Mouse (Mus musculus) liver, postnatal 0 days (tissue): ENCODE measurements around the gene Spag6l. TPM values are rescaled to one million over a fixed set of nuclear protein-coding genes. Genes with fewer than 3 reads are reported as not detected.

Experiments
- ATAC-seq: fragments of 200-750 bp; cut with Nextera tagmentation; 2 replicates; pipeline ENCODE4 v1.8.0; 2017; ENCODE audit warnings: mild to moderate bottlenecking, moderate library complexity
- DNase-seq: peaks from one replicate; pipeline ENCODE4 v3.0.0-alpha.2; 2016
- H3K27ac ChIP-seq: fragments of 300-500 bp; sonication (generic); 2 replicates; pipeline ENCODE4 v1.5.1; 2014; ENCODE audit warnings: antibody characterized with exemption, moderate library complexity, mild to moderate bottlenecking, low read depth
- H3K27me3 ChIP-seq: fragments of 300-500 bp; sonication (generic); 2 replicates; pipeline ENCODE4 v1.6.1; 2014; ENCODE audit warnings: low read length, control low read depth, mixed read lengths; ENCODE audit not compliant: insufficient read depth
- H3K36me3 ChIP-seq: fragments of 300-500 bp; sonication (generic); replicated peaks from 2 replicates; pipeline ENCODE4 v1.6.1; 2014; ENCODE audit warnings: mild to moderate bottlenecking, control low read depth, low read length, moderate library complexity, mixed read lengths; ENCODE audit not compliant: insufficient read depth
- H3K4me1 ChIP-seq: fragments of 300-500 bp; sonication (generic); 2 replicates; pipeline ENCODE4 v1.6.1; 2014; ENCODE audit warnings: antibody characterized with exemption, mild to moderate bottlenecking, control low read depth; ENCODE audit not compliant: insufficient read depth
- H3K4me2 ChIP-seq: fragments of 300-500 bp; sonication (generic); 2 replicates; pipeline ENCODE4 v1.6.1; 2014; ENCODE audit warnings: low read depth, mild to moderate bottlenecking, low read length, moderate library complexity, mixed read lengths
- H3K4me3 ChIP-seq: fragments of 300-500 bp; sonication (generic); 2 replicates; pipeline ENCODE4 v1.5.1; 2014; ENCODE audit warnings: low read depth, low read length
- H3K9ac ChIP-seq: fragments of 300-500 bp; sonication (generic); replicated peaks from 2 replicates; pipeline ENCODE4 v1.6.1; 2014; ENCODE audit warnings: mild to moderate bottlenecking, moderate library complexity
- H3K9me3 ChIP-seq: fragments of 300-500 bp; sonication (generic); 2 replicates; pipeline ENCODE4 v1.6.1; 2016; ENCODE audit warnings: mild to moderate bottlenecking, control low read depth, low read length, mixed read lengths
- CTCF ChIP-seq: sonication (generic); IDR thresholded peaks from 2 replicates; pipeline ENCODE4 v1.5.1; 2016; ENCODE audit warnings: antibody characterized with exemption, low read depth
- EP300 ChIP-seq: IDR thresholded peaks from 2 replicates; pipeline ENCODE4 v1.6.1; 2016; ENCODE audit warnings: antibody characterized with exemption, low read depth, mild to moderate bottlenecking
- WGBS: fragments of 180-500 bp; shearing (Covaris S2); extraction: QIAGEN DNeasy Blood & Tissue Kit; methylation state at CpG from one replicate; pipeline ENCODE4 v1.1.7; 2014; ENCODE audit not compliant: insufficient replicate concordance; 5-methylcytosine and 5-hydroxymethylcytosine counted together
- polyA plus RNA-seq: library from polyadenylated mRNA; unstranded; fragments of >200 nt; fragmentation: Nextera tagmentation; extraction: Ambion mirVana; gene quantifications from 2 replicates; pipeline ENCODE4 v1.2.1, GENCODE M21; 2015

The Spag6l gene
- 0.05 and 0.15 TPM in 2 replicates for polyA plus RNA-seq

- ATAC-seq: peak; percentile 82
- 7% methylated on average over 33 of the region's 33 CpGs for WGBS
- H3K27me3 ChIP-seq: no peaks in the 10 kb centered on the region
- H3K9me3 ChIP-seq: no peaks in the 10 kb centered on the region
- DNase-seq: peak; percentile 69
- peaks cover 7% of the 10 kb centered on the region for H3K4me1 ChIP-seq
- H3K4me3 ChIP-seq: peak within 1 kb of the TSS; percentile 50
- H3K27ac ChIP-seq: no peak within 1 kb of the TSS
- H3K4me2 ChIP-seq: peak within 1 kb of the TSS; percentile 90
- H3K36me3 ChIP-seq: no peaks in the 10 kb centered on the region
- H3K9ac ChIP-seq: peak within 1 kb of the TSS; percentile 48
- TF ChIP-seq CTCF: peak; percentile 45
- no peak for TF ChIP-seq EP300
Observed at GRCm38 (mm10) chr16:16828757-16829615, at the start of gene Spag6l. Gene Spag6l (minus strand): TSS chr16:16829456.

- Histone ChIP-seq H3K4me1 (no peaks in the 10 kb centered on the region), H3K27ac (no peak overlapping the region), H3K9ac (no peak overlapping the region), H3K4me3 (no peak overlapping the region), H3K4me2 (no peak overlapping the region), H3K9me3 (no peaks in the 10 kb centered on the region), H3K27me3 (no peaks in the 10 kb centered on the region), H3K36me3 (peaks cover 70% of the 10 kb centered on the region)
- no peak for DNase-seq
- ATAC-seq: no peak
- WGBS: 79% methylated on average over 5 of the region's 5 CpGs
- no peak for TF ChIP-seq CTCF
Observed at GRCm38 (mm10) chr16:16879025-16879424, 49.8 kb upstream of the Spag6l start.

- peak; percentile 98 for ATAC-seq
- Histone ChIP-seq H3K4me3 (peak within 1 kb of the TSS; percentile 88), H3K9ac (peak within 1 kb of the TSS; percentile 95), H3K4me2 (peak within 1 kb of the TSS; percentile 90), H3K9me3 (no peaks in the 10 kb centered on the region), H3K27ac (peak within 1 kb of the TSS; percentile 98), H3K36me3 (peaks cover 3% of the 10 kb centered on the region; the same call in 1 of the 2 replicates), H3K4me1 (peaks cover 17% of the 10 kb centered on the region), H3K27me3 (no peaks in the 10 kb centered on the region)
- WGBS: under 1% methylated on average over 48 of the region's 49 CpGs
- TF ChIP-seq EP300 (no peak; the same call in 1 of the 2 replicates), CTCF (peak; percentile 39)
- peak; percentile 93 for DNase-seq
Observed at GRCm38 (mm10) chr16:16870617-16871331, 41.5 kb upstream of the Spag6l start, which contains the start of the genes Top3b and Vpreb1. Gene Top3b (plus strand): TSS chr16:16870736. Gene Vpreb1 (minus strand): TSS chr16:16870843.

GRCm38 (mm10) chr16:16870241-16870616 lies 41.0 kb upstream of the Spag6l start:
- H3K4me2 ChIP-seq: peak overlapping the region; percentile 90
- TF ChIP-seq EP300: no peak
- no peak for TF ChIP-seq CTCF
- H3K9ac ChIP-seq: peak overlapping the region; percentile 95; the same call in 1 of the 2 replicates
- H3K4me3 ChIP-seq: peak overlapping the region; percentile 88
- no peak for ATAC-seq
- 31% methylated on average over 7 of the region's 7 CpGs for whole genome bisulfite sequencing
- peaks cover 2% of the 10 kb centered on the region; the same call in 1 of the 2 replicates for H3K36me3 ChIP-seq
- peak overlapping the region; percentile 20; the same call in 1 of the 2 replicates for H3K27ac ChIP-seq
- peaks cover 17% of the 10 kb centered on the region for H3K4me1 ChIP-seq
- DNase-seq: no peak
- no peaks in the 10 kb centered on the region for H3K9me3 ChIP-seq
- no peaks in the 10 kb centered on the region for H3K27me3 ChIP-seq

GRCm38 (mm10) chr16:16865696-16866561 lies 36.7 kb upstream of the Spag6l start:
- TF ChIP-seq CTCF (no peak), EP300 (no peak)
- Histone ChIP-seq H3K9me3 (no peaks in the 10 kb centered on the region), H3K27me3 (no peaks in the 10 kb centered on the region), H3K4me1 (peaks cover 14% of the 10 kb centered on the region; the same call in 1 of the 2 replicates), H3K4me2 (no peak overlapping the region), H3K27ac (peak overlapping the region; percentile 55; the same call in 1 of the 2 replicates), H3K9ac (no peak overlapping the region), H3K36me3 (no peaks in the 10 kb centered on the region), H3K4me3 (no peak overlapping the region)
- DNase-seq: no peak
- WGBS: 38% methylated on average over 4 of the region's 5 CpGs
- no peak for ATAC-seq
